Mouse (Mus musculus) midbrain, embryonic 14.5 days (tissue): Measurements from ENCODE around the gene Git2. TPM values are rescaled to one million over a fixed set of nuclear protein-coding genes. Genes with fewer than 3 reads are reported as not detected.

Experiments used
- ATAC-seq: fragments of 200-750 bp; cut with Nextera tagmentation; 2 replicates; pipeline ENCODE4 v1.8.0; 2017; ENCODE audit warnings: moderate number of reproducible peaks, moderate library complexity; ENCODE audit not compliant: low FRiP score, low TSS enrichment
- DNase-seq: peaks from one replicate; pipeline ENCODE4 v3.0.0-alpha.2; 2015
- H3K27ac ChIP-seq: fragments of 300-500 bp; sonication (generic); replicated peaks from 2 replicates; pipeline ENCODE4 v1.5.1; 2014; ENCODE audit warnings: mild to moderate bottlenecking, low read depth, low read length, moderate library complexity
- H3K27me3 ChIP-seq: fragments of 300-500 bp; sonication (generic); 2 replicates; pipeline ENCODE4 v1.6.1; 2014; ENCODE audit warnings: low read length, control low read depth, mixed read lengths; ENCODE audit not compliant: control insufficient read depth, insufficient read depth
- H3K36me3 ChIP-seq: fragments of 300-500 bp; sonication (generic); 2 replicates; pipeline ENCODE4 v1.6.1; 2014; ENCODE audit warnings: low read length, control low read depth; ENCODE audit not compliant: control insufficient read depth, insufficient read depth
- H3K4me1 ChIP-seq: fragments of 300-500 bp; sonication (generic); 2 replicates; pipeline ENCODE4 v1.6.1; 2014; ENCODE audit warnings: mild to moderate bottlenecking, antibody characterized with exemption, low read length, control low read depth; ENCODE audit not compliant: control insufficient read depth, insufficient read depth
- H3K4me2 ChIP-seq: fragments of 300-500 bp; sonication (generic); 2 replicates; pipeline ENCODE4 v1.6.1; 2014; ENCODE audit warnings: mild to moderate bottlenecking, low read length, moderate library complexity
- H3K4me3 ChIP-seq: fragments of 300-500 bp; sonication (generic); replicated peaks from 2 replicates; pipeline ENCODE4 v1.5.1; 2014; ENCODE audit warnings: low read depth, low read length
- H3K9ac ChIP-seq: fragments of 300-500 bp; sonication (generic); replicated peaks from 2 replicates; pipeline ENCODE4 v1.6.1; 2014; ENCODE audit warnings: mild to moderate bottlenecking, low read length, moderate library complexity
- H3K9me3 ChIP-seq: fragments of 300-500 bp; sonication (generic); 2 replicates; pipeline ENCODE4 v1.6.1; 2016; ENCODE audit warnings: low read length, control low read depth, mixed read lengths; ENCODE audit not compliant: control insufficient read depth
- WGBS: fragments of 180-500 bp; shearing (Covaris S2); extraction: QIAGEN DNeasy Blood & Tissue Kit; methylation state at CpG from one replicate; pipeline ENCODE4 v1.1.7; 2014; 5-methylcytosine and 5-hydroxymethylcytosine counted together
- polyA plus RNA-seq: library from polyadenylated mRNA; unstranded; fragments of >200 nt; fragmentation: Nextera tagmentation; extraction: Ambion mirVana; gene quantifications from 2 replicates; pipeline ENCODE4 v1.2.1, GENCODE M21; 2014

Git2 gene
- polyA plus RNA-seq, 1 experiment from 2014 or later = 39.5 TPM

- Histone ChIP-seq H3K4me1 (no peaks in the 10 kb centered on the region), H3K27ac (no peak overlapping the region), H3K4me2 (no peak overlapping the region), H3K36me3 (peaks cover 96% of the 10 kb centered on the region), H3K9me3 (no peaks in the 10 kb centered on the region), H3K9ac (no peak overlapping the region), H3K4me3 (no peak overlapping the region), H3K27me3 (no peaks in the 10 kb centered on the region)
- 85% methylated on average over 6 of the region's 6 CpGs for WGBS
- DNase-seq (no peak), ATAC-seq (no peak)
Measured at GRCm38 (mm10) chr5:114801841-114802240, 26.5 kb upstream of the Git2 start.

DNA sequence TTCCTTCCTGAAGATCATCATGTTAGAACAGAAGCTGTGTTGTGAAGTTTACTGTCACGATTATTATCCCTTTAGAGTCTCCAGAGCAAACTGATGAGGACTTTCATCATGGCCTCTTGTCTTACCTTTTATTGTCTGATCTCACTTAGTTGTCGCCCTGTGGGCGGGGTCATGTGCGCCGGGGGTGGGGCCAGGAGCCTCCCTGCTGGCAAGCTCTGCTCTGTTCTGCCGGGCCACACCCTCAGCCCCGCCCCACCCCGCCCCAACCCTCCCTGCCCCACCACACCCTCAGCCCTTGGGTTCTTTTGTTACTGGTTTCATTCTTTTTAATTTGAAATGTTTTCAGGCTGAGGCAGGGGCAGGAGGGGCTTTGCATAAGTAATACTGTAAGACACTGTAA, 25.7 kb upstream of the Git2 start:
- no peaks in the 10 kb centered on the region for H3K27me3 ChIP-seq
- 13% methylated on average over 8 of the region's 8 CpGs for WGBS

GRCm38 (mm10) chr5:114799848-114800247, 24.5 kb upstream of the Git2 start:
- peaks cover 81% of the 10 kb centered on the region for H3K36me3 ChIP-seq
- ATAC-seq (no peak), DNase-seq (no peak)
- no peak overlapping the region for H3K4me2 ChIP-seq
- H3K9me3 ChIP-seq = no peaks in the 10 kb centered on the region
- 86% methylated on average over 11 of the region's 11 CpGs for WGBS
- H3K27ac ChIP-seq = no peak overlapping the region
- H3K27me3 ChIP-seq = no peaks in the 10 kb centered on the region
- H3K9ac ChIP-seq = no peak overlapping the region
- peaks cover 18% of the 10 kb centered on the region for H3K4me1 ChIP-seq
- no peak overlapping the region for H3K4me3 ChIP-seq

More for the DNA sequence above, 25.7 kb upstream of the Git2 start:
- Histone ChIP-seq H3K36me3 (peaks cover 88% of the 10 kb centered on the region), H3K9ac (no peak overlapping the region), H3K4me2 (no peak overlapping the region), H3K27ac (no peak overlapping the region), H3K4me3 (no peak overlapping the region), H3K9me3 (no peaks in the 10 kb centered on the region), H3K4me1 (peaks cover 8% of the 10 kb centered on the region)
- DNase-seq (no peak), ATAC-seq (no peak)

DNA sequence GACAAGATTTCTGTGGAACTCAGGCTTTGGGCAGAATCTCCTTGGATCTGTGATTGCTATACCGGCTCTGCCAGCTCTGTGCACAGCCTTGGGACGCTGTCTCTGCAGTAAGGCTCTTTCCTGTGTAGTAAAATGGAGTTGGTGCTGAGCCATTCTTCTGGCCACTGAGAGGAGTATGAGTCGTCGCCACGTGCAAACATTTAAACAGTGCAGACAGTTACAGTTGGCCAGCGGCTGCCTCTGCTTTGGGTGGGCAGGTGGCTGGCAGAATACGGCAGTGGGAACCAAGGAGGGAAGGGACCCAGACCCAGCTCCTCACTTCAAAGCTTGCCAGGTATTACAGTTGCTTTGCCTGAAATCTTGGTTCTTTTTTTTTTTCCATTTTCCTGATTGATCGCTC, 21.9 kb upstream of the Git2 start:
- H3K9ac ChIP-seq = no peak overlapping the region
- H3K36me3 ChIP-seq = peaks cover 79% of the 10 kb centered on the region
- H3K4me3 ChIP-seq = no peak overlapping the region
- no peak for ATAC-seq
- WGBS = 87% methylated on average over 8 of the region's 8 CpGs
- DNase-seq = no peak
- H3K4me1 ChIP-seq = peaks cover 18% of the 10 kb centered on the region
- H3K27me3 ChIP-seq = no peaks in the 10 kb centered on the region
- 0 out of 2 replicates have a peak overlapping the region, but pooled peaks have one; percentile 2 for H3K27ac ChIP-seq
- no peaks in the 10 kb centered on the region for H3K9me3 ChIP-seq
- H3K4me2 ChIP-seq = no peak overlapping the region; the same call in 1 of the 2 replicates

- peak; percentile 71 for DNase-seq
- Histone ChIP-seq H3K36me3 (peaks cover 79% of the 10 kb centered on the region), H3K27me3 (no peaks in the 10 kb centered on the region), H3K9me3 (no peaks in the 10 kb centered on the region), H3K9ac (peak overlapping the region; percentile 34; the same call in 1 of the 2 replicates), H3K4me1 (peaks cover 18% of the 10 kb centered on the region), H3K27ac (peak overlapping the region; percentile 76), H3K4me3 (peak overlapping the region; percentile 27), H3K4me2 (peak overlapping the region; percentile 58)
- WGBS = 4% methylated on average over 40 of the region's 40 CpGs
- ATAC-seq = peak; percentile 58; the same call in 1 of the 2 replicates
Measured at GRCm38 (mm10) chr5:114796299-114797012, 21.1 kb upstream of the Git2 start.

- DNase-seq (no peak), ATAC-seq (no peak)
- WGBS = 44% methylated on average over 9 of the region's 9 CpGs
- Histone ChIP-seq H3K4me1 (peaks cover 18% of the 10 kb centered on the region), H3K9ac (peak overlapping the region; percentile 34; the same call in 1 of the 2 replicates), H3K27me3 (no peaks in the 10 kb centered on the region), H3K4me2 (peak overlapping the region; percentile 58; the same call in 1 of the 2 replicates), H3K36me3 (peaks cover 79% of the 10 kb centered on the region), H3K27ac (no peak overlapping the region), H3K9me3 (no peaks in the 10 kb centered on the region), H3K4me3 (no peak overlapping the region)
Measured at GRCm38 (mm10) chr5:114795653-114796052, 20.3 kb upstream of the Git2 start.

GRCm38 (mm10) chr5:114795231-114795630, 19.9 kb upstream of the Git2 start:
- Histone ChIP-seq H3K27me3 (no peaks in the 10 kb centered on the region), H3K4me2 (no peak overlapping the region; the same call in 1 of the 2 replicates), H3K27ac (no peak overlapping the region), H3K9ac (no peak overlapping the region; the same call in 1 of the 2 replicates), H3K4me1 (peaks cover 18% of the 10 kb centered on the region), H3K36me3 (peaks cover 75% of the 10 kb centered on the region), H3K9me3 (no peaks in the 10 kb centered on the region), H3K4me3 (no peak overlapping the region)
- DNase-seq (no peak), ATAC-seq (no peak)
- WGBS = 39% methylated on average over 9 of the region's 9 CpGs

GRCm38 (mm10) chr5:114794609-114795008, 19.3 kb upstream of the Git2 start:
- H3K36me3 ChIP-seq = peaks cover 71% of the 10 kb centered on the region
- H3K4me3 ChIP-seq = no peak overlapping the region
- no peak for ATAC-seq
- H3K9ac ChIP-seq = no peak overlapping the region
- no peak overlapping the region for H3K4me2 ChIP-seq
- no peaks in the 10 kb centered on the region for H3K27me3 ChIP-seq
- 74% methylated on average over 4 of the region's 4 CpGs for WGBS
- no peak overlapping the region for H3K27ac ChIP-seq
- DNase-seq = no peak
- H3K4me1 ChIP-seq = peaks cover 18% of the 10 kb centered on the region
- H3K9me3 ChIP-seq = no peaks in the 10 kb centered on the region

DNA sequence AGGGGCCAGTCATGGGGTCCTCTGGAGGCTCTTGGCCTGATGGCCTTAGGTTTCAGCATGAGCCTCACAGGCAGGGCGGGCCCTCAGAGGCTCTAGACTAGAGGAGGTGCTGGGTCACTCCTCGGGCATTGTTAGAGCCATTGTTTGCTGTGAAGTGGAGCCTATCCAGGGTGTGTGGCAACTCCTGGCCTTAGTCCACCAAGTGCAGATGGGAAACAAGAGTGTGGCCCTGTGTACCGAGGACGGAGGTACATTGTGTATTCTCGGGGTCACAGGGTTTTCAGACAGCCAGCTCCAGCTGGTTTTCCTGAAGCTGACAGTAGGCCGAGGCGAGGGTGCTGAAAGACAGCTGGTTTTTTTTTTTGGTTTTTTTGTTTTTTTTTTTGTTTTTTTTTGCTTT, 18.0 kb upstream of the Git2 start:
- Histone ChIP-seq H3K4me1 (peaks cover 18% of the 10 kb centered on the region), H3K4me2 (no peak overlapping the region), H3K36me3 (peaks cover 71% of the 10 kb centered on the region), H3K9me3 (no peaks in the 10 kb centered on the region), H3K4me3 (no peak overlapping the region), H3K27ac (no peak overlapping the region), H3K9ac (no peak overlapping the region), H3K27me3 (no peaks in the 10 kb centered on the region)
- 62% methylated on average over 7 of the region's 7 CpGs for WGBS
- ATAC-seq (no peak), DNase-seq (no peak)
